Mouse (Mus musculus) intestine, embryonic 15.5 days (tissue): ENCODE results near the gene Olfr1437. TPM values are rescaled to one million over a fixed set of nuclear protein-coding genes. Genes with fewer than 3 reads are reported as not detected.
"Not testable (repeated sequence)": the region's sequence is repeated elsewhere in the genome, so short reads cannot be mapped to it uniquely, and the experiment has no call there.

Experiments used
- ATAC-seq: fragments of 200-750 bp; cut with Nextera tagmentation; 2 replicates; pipeline ENCODE4 v1.8.0; 2017; ENCODE audit warnings: moderate TSS enrichment, moderate library complexity
- H3K27ac ChIP-seq: fragments of 300-500 bp; sonication (generic); 2 replicates; pipeline ENCODE4 v1.5.1; 2015; ENCODE audit warnings: mild to moderate bottlenecking, inconsistent platforms
- H3K27me3 ChIP-seq: fragments of 300-500 bp; sonication (generic); replicated peaks from 2 replicates; pipeline ENCODE4 v1.6.1; 2015; ENCODE audit warnings: inconsistent platforms
- H3K36me3 ChIP-seq: fragments of 300-500 bp; sonication (generic); 2 replicates; pipeline ENCODE4 v1.6.1; 2015; ENCODE audit warnings: inconsistent platforms
- H3K4me1 ChIP-seq: fragments of 300-500 bp; sonication (generic); replicated peaks from 2 replicates; pipeline ENCODE4 v1.6.1; 2015; ENCODE audit warnings: inconsistent platforms
- H3K4me2 ChIP-seq: fragments of 300-500 bp; sonication (generic); replicated peaks from 2 replicates; pipeline ENCODE4 v1.6.1; 2015; ENCODE audit warnings: mild to moderate bottlenecking, inconsistent platforms
- H3K4me3 ChIP-seq: fragments of 300-500 bp; sonication (generic); replicated peaks from 2 replicates; pipeline ENCODE4 v1.5.1; 2015; ENCODE audit warnings: inconsistent platforms
- H3K9ac ChIP-seq: fragments of 300-500 bp; sonication (generic); 2 replicates; pipeline ENCODE4 v1.6.1; 2015; ENCODE audit warnings: inconsistent platforms
- H3K9me3 ChIP-seq: fragments of 300-500 bp; sonication (generic); 2 replicates; pipeline ENCODE4 v1.6.1; 2016; ENCODE audit warnings: inconsistent platforms
- WGBS: fragments of 180-500 bp; shearing (Covaris S2); methylation state at CpG from one replicate; pipeline ENCODE4 v1.1.7; 2015; 5-methylcytosine and 5-hydroxymethylcytosine counted together
- polyA plus RNA-seq: library from polyadenylated mRNA; unstranded; fragments of >200 nt; fragmentation: Nextera tagmentation; extraction: Ambion mirVana; gene quantifications from 2 replicates; pipeline ENCODE4 v1.2.1, GENCODE M21; 2015

Olfr1437 gene
- not detected in 2 replicates for polyA plus RNA-seq

DNA sequence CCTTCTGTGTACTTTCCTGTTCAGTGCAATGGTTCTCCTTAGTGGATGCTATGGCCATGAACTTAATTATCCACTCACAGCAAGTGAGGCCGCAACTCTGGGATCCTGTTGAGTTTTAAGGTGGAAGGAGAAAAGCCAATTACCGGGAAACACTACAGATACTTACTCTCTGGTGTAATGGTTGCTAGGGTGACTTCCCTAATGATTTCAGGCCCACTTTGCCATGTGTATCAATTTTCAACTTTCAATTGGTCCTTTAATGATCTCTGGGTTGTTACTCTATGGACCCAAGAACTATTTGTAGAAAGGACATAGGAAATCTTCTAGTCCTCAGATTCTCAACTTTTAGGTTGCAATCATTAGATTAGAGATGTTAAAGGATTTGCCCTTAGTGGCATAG lies at the start of gene Olfr1437:
TSS of gene Olfr1437 (minus strand) at position 101 of the 400 bp plus-strand sequence.
- 86% methylated on average over 2 of the region's 2 CpGs for WGBS
- no peak within 1 kb of the TSS for H3K4me2 ChIP-seq
- H3K27me3 ChIP-seq: no peaks in the 10 kb centered on the region
- no peaks in the 10 kb centered on the region for H3K36me3 ChIP-seq
- no peak within 1 kb of the TSS for H3K4me3 ChIP-seq
- H3K9ac ChIP-seq: no peak within 1 kb of the TSS
- H3K4me1 ChIP-seq: no peaks in the 10 kb centered on the region
- no peak for ATAC-seq
- no peak within 1 kb of the TSS for H3K27ac ChIP-seq
- H3K9me3 ChIP-seq: no peaks in the 10 kb centered on the region

DNA sequence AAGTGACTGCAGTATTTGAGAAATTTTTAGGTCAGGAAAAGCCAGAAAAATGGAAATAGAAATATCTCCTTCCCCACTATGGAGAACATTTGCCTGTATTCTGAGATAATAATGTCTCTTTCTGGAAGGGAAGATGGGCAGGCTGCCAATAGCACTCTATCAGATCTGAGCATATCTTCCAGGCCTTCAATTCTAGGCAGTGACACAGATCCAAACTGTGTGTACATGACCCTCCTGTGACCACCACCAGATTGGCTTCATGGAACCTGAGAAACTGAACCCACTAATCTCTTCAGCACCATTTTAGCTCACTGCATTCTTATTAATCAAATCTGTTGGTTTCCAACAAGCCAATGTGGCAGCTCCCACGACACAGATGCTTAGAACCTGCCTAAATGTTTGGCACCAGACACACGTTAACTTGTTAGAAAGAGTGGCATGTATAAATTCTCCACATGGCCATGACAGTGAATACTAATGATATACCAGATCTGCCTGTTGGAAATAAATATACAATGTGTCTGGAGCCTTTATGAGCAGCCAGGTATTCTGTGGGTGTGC lies 49.6 kb upstream of the Olfr1437 start:
- no peak overlapping the region for H3K27ac ChIP-seq
- H3K4me2 ChIP-seq: no peak overlapping the region
- H3K4me3 ChIP-seq: no peak overlapping the region
- WGBS: 48% methylated on average over 2 of the region's 2 CpGs
- H3K36me3 ChIP-seq: no peaks in the 10 kb centered on the region
- no peak overlapping the region for H3K9ac ChIP-seq
- no peaks in the 10 kb centered on the region for H3K27me3 ChIP-seq
- no peak for ATAC-seq
- no peaks in the 10 kb centered on the region for H3K9me3 ChIP-seq
- no peaks in the 10 kb centered on the region for H3K4me1 ChIP-seq

DNA sequence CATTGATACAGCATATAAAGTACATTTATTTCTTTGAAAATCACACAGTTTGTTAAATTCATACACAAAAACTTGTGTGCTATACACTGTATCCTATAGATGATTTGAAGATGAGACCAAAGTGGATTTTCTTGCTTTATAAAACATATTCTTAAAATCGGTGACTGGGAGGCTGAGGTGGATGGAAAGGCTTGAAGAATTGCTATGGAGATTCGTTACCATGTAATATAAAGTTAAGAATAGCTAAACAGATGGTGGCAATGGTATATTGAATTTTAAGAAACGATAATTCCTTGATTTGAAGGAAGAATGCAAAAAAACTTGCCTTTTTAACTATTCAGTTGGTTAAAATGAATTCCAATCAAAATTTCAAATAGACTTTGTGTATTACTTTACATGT lies 48.1 kb upstream of the Olfr1437 start:
- no peak for ATAC-seq
- H3K4me1 ChIP-seq: no peaks in the 10 kb centered on the region
- no peak overlapping the region for H3K9ac ChIP-seq
- no peak overlapping the region for H3K27ac ChIP-seq
- H3K4me2 ChIP-seq: no peak overlapping the region
- no peaks in the 10 kb centered on the region for H3K27me3 ChIP-seq
- no peaks in the 10 kb centered on the region for H3K36me3 ChIP-seq
- H3K9me3 ChIP-seq: no peaks in the 10 kb centered on the region
- 82% methylated on average over 3 of the region's 3 CpGs for WGBS
- no peak overlapping the region for H3K4me3 ChIP-seq

DNA sequence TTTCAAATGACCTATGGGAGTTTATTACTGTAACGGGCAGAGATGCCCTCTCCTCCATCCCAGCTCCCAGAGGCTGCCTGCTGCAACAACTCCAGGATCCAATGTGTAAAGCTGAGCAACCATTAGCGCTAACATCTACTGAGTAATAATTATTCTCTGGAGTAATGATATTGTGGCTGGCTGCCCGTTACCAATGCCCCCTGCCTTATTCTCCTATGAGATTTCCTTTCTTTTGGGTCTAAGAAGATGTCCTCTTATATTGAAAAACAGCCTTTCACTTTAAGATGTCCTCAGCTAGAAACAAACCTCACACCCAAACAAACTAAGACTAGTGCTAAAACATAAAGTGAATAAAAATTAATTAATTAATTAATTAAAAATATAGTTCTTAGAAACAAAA lies 10.9 kb upstream of the Olfr1437 start, which contains the start of gene Olfr1438-ps1:
TSS of gene Olfr1438-ps1 (minus strand) at position 101 of the 400 bp plus-strand sequence.
- H3K9ac ChIP-seq: no peak within 1 kb of the TSS
- no peak within 1 kb of the TSS for H3K4me2 ChIP-seq
- 76% methylated on average over 3 of the region's 3 CpGs for WGBS
- H3K9me3 ChIP-seq: no peaks in the 10 kb centered on the region
- no peak within 1 kb of the TSS for H3K27ac ChIP-seq
- no peaks in the 10 kb centered on the region for H3K27me3 ChIP-seq
- no peaks in the 10 kb centered on the region for H3K36me3 ChIP-seq
- ATAC-seq: no peak
- H3K4me3 ChIP-seq: no peak within 1 kb of the TSS
- no peaks in the 10 kb centered on the region for H3K4me1 ChIP-seq

DNA sequence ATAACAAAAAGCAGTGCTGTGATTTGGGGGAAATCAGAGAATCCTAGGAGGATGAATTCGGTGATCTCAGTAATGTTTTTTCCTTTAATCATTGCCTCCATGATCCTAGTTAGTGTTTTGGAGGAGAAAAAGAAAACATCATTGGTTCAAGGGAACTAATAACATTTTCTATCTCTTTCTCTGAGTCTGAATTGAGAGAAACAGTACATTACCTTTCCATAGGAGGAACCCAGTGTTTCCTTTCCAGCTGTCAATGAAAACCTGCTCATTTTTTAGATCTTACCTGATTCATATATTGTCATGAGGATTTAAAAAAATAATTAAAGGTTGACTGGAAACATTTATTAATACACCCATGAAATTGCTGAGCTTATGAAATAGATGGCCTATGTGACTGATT lies 25.9 kb downstream of the Olfr1437 start, which contains the start of gene Olfr1436:
TSS of gene Olfr1436 (minus strand) at position 101 of the 400 bp plus-strand sequence.
- not testable (repeated sequence) for H3K4me2 ChIP-seq, ATAC-seq, H3K9ac ChIP-seq

DNA sequence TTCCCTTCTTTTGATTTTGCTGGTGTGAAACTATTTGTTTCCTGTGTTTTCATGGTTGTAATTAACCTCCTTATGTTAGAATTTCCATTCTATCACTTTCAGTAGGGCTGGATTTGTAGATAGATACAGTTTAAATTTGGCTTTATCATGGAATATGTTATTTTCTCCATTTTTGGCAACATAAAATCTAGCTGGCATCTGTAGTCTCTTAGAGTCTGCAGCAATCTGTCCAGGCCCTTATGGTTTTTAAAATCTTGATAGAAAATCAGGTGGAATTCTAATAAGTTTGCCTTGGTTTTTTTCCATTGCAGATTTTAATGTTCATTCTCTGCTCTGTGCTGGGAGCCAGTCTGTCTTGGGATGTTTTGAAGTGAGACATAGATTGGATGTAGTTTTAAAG lies 31.9 kb downstream of the Olfr1437 start:
- no peak overlapping the region for H3K4me3 ChIP-seq
- H3K9ac ChIP-seq: no peak overlapping the region
- H3K36me3 ChIP-seq: no peaks in the 10 kb centered on the region
- H3K4me1 ChIP-seq: no peaks in the 10 kb centered on the region
- ATAC-seq: no peak
- no peak overlapping the region for H3K4me2 ChIP-seq
- no peaks in the 10 kb centered on the region for H3K9me3 ChIP-seq
- no peak overlapping the region for H3K27ac ChIP-seq
- H3K27me3 ChIP-seq: no peaks in the 10 kb centered on the region

More for the DNA sequence above, 25.9 kb downstream of the Olfr1437 start, which contains the start of gene Olfr1436:
- not testable (repeated sequence) for H3K4me3 ChIP-seq, H3K27me3 ChIP-seq, H3K9me3 ChIP-seq, H3K36me3 ChIP-seq, H3K27ac ChIP-seq, H3K4me1 ChIP-seq
- 78% methylated on average over 1 of the region's 1 CpGs for WGBS

DNA sequence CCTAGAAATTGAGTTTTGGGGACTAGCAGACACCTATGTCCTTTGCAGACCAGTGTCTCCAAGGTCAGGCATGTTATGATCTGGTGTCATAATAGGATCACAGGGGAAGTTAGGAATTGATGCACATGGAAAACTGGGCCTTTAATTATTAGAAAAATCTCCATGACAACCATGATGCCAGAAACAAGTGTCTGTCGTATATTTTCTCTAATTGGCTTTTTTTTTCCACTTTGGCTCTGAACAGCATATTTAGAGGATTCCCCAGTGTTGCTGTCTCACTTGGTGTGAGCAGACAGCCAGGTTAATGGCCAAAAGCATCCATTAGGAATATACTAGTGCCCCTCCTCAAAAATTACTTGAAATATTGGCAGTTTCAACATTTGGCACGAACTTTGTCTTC lies 45.3 kb downstream of the Olfr1437 start, which contains the start of gene Olfr1434:
TSS of gene Olfr1434 (plus strand) at position 301 of the 400 bp plus-strand sequence.
- no peaks in the 10 kb centered on the region for H3K27me3 ChIP-seq
- no peaks in the 10 kb centered on the region for H3K36me3 ChIP-seq
- WGBS: 64% methylated on average over 2 of the region's 2 CpGs
- H3K27ac ChIP-seq: no peak within 1 kb of the TSS
- no peaks in the 10 kb centered on the region for H3K4me1 ChIP-seq
- H3K4me2 ChIP-seq: no peak within 1 kb of the TSS
- ATAC-seq: no peak
- no peaks in the 10 kb centered on the region for H3K9me3 ChIP-seq
- no peak within 1 kb of the TSS for H3K9ac ChIP-seq
- no peak within 1 kb of the TSS for H3K4me3 ChIP-seq

Other genes with a start within 250 kb of the Olfr1437 start
- gene Olfr1425, start 247.4 kb downstream of the Olfr1437 start, polyA plus RNA-seq: not detected in 2 replicates
- gene Olfr1426, start 233.1 kb downstream of the Olfr1437 start, polyA plus RNA-seq: not detected in 2 replicates
- gene Olfr1427, start 221.8 kb downstream of the Olfr1437 start, polyA plus RNA-seq: not detected in 2 replicates
- not detected in 2 replicates for gene Olfr1428, start 209.2 kb downstream of the Olfr1437 start, polyA plus RNA-seq
- not detected in 2 replicates for gene Olfr76, start 201.9 kb downstream of the Olfr1437 start, polyA plus RNA-seq
- not detected in 2 replicates for gene Olfr1555-ps1, start 155.0 kb downstream of the Olfr1437 start, polyA plus RNA-seq
- gene Olfr1431, start 124.5 kb downstream of the Olfr1437 start, polyA plus RNA-seq: not detected in 2 replicates
- gene Olfr1432, start 92.5 kb downstream of the Olfr1437 start, polyA plus RNA-seq: not detected in 2 replicates
- gene Olfr262, start 83.4 kb downstream of the Olfr1437 start, polyA plus RNA-seq: not detected in 2 replicates
- gene Olfr235, start 64.1 kb downstream of the Olfr1437 start, polyA plus RNA-seq: not detected in 2 replicates
- gene Olfr1434, start 45.2 kb downstream of the Olfr1437 start, polyA plus RNA-seq: not detected in 2 replicates
- not detected in 2 replicates for gene Olfr1436, start 26.0 kb downstream of the Olfr1437 start, polyA plus RNA-seq
- not detected in 2 replicates for gene Olfr1438-ps1, start 10.8 kb upstream of the Olfr1437 start, polyA plus RNA-seq
- not detected in 2 replicates for gene Olfr1440, start 62.2 kb upstream of the Olfr1437 start, polyA plus RNA-seq
- not detected in 2 replicates for gene Olfr1441, start 92.3 kb upstream of the Olfr1437 start, polyA plus RNA-seq
- gene Pfpl, start 102.8 kb upstream of the Olfr1437 start, polyA plus RNA-seq: not detected in 2 replicates
- gene Mpeg1, start 135.7 kb upstream of the Olfr1437 start, polyA plus RNA-seq: 0.88 and 0.98 TPM in 2 replicates
- gene Dtx4, start 176.4 kb upstream of the Olfr1437 start, polyA plus RNA-seq: 15.0 and 15.5 TPM in 2 replicates
- gene Fam111a, start 220.6 kb upstream of the Olfr1437 start, polyA plus RNA-seq: 18.4 and 20.0 TPM in 2 replicates